Mouse (Mus musculus) thymus, adult 18-20 months (tissue): ENCODE results near the gene Hdhd3.
"Not testable (repeated sequence)": the region's sequence is repeated elsewhere in the genome, so short reads cannot be mapped to it uniquely, and the experiment has no call there.

Experiments
- DNase-seq, 2 experiments: peaks; one replicate each; pipeline ENCODE4 v3.0.0; 2022; ENCODE audit warnings: mixed read lengths in 2 of 2

The Hdhd3 gene

GRCm38 (mm10) chr4:62508839-62509238 is 5.6 kb upstream of the Hdhd3 start:
- DNase-seq, result no peak

DNA sequence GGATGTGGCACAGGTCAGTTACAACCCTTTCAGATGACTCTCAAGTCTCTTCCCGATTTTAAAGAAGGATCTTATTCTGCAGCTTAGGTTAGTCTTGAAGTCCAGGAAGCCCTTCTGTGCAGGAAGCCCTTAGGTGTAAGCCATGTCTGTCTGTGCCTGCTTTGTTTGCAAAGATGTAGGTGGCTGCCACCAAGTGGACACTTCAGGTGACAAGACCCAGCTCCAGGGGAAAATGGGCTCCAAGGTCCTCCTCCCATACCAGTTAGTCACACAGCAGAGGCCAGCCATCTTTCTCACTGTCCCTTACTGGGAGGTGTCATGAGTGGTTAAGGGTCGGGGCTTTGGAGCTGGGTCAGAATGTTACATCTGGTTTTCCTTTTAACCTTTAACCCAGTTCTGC is 3.5 kb upstream of the Hdhd3 start:
- DNase-seq, result peak; percentile 34 to 54

- DNase-seq, result no peak
Measured at GRCm38 (mm10) chr4:62505991-62506390, 2.7 kb upstream of the Hdhd3 start.

DNA sequence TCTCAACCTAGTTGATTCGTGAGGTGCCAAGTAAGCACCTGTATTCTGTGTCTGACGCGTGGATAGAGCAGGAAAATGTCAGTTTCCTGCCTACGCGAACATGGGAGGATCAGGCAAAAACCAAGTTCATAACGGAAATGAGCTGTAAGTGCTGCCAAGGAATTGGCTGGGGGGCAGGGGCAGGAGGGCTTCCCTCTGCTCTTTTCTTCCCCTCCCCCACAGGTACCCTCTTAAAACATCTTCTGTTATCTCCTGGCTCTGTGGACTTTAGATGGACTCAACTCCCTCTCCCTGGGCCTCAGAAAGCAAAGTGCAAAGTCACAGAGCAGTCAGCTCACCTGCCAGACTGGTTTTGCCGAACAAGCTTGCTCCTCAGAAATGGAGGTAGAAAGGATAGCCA is 298 bp downstream of the Hdhd3 start:
- DNase-seq, result no peak

DNA sequence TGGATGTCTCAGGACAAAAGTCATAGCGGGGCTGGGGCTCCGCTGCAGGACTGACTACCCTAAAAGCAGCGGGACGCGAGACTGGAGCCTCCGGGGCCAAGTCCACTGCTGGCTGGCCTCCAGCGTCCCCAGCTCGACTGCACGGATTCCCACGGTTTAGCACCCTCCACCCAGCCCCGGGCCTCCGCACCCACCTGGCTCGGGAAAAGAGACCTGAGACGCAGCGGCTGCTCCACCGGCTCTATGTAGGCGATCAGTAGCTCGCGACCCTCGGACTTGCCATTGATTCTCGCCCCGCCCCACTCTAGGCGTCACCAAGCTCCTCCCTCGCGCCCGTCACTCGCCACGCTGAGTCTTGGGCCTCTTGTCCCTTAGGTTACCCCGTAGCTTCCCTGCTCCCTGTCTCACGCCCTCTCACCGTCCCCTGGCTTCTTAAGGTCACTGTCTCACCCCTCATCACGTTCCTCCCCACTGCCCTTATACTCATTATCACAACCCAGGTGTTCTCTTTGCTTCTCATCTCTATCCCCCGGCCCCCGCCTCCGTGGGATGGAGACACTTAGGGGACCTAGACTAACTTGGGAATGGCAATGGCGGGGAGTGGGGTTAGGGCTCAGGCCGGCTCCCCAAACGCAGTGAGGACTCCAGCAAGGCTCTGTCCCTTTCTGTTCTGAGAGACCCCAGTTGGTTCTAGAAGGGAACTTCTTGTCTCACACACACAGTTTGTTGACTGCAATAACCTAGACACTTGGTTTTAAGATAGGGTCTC is 1.1 kb downstream of the Hdhd3 start:
- peak; percentile 73 to 81 for DNase-seq

DNA sequence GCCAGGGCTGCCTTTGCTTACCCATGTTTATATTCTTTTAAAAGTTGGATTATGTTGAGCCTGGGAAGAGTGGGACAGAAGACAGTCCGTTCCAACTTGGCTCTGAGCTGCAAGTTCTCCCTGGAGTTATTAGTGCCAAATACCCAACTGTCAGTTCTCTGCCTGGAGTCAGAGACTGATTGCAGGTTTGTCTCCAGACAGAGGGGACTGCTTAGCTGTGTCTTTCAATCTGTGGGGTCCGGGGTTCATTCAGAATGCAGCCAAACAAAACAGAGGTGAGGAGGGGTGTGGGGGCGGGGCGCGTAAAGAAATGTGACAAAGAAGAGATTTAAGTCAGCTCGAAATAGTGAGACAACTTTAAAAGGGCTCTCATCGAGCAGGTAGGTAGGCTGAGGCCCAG is 1.7 kb downstream of the Hdhd3 start:
- no peak for DNase-seq

GRCm38 (mm10) chr4:62500799-62501198 is 2.5 kb downstream of the Hdhd3 start:
- no peak for DNase-seq

DNA sequence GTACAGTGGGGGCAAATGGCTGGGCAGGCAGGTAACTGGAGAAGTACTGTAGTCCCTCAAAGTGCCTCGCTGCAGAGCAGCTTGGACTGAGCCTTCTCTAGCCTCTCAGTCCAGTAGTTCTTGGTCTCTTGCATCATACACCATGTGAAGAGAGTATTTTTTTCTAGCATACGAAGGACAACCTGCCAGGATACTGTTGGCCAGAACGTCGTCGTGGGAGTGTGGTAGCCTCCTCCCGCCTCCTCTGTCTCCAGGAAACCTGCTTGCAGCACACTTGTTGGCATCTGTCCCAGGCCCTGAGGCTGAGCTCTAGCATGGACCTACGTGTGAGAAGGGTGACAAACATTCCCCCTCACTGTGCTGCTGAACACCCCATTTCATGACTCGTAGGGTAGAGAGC is 6.5 kb downstream of the Hdhd3 start:
- no peak for DNase-seq

DNA sequence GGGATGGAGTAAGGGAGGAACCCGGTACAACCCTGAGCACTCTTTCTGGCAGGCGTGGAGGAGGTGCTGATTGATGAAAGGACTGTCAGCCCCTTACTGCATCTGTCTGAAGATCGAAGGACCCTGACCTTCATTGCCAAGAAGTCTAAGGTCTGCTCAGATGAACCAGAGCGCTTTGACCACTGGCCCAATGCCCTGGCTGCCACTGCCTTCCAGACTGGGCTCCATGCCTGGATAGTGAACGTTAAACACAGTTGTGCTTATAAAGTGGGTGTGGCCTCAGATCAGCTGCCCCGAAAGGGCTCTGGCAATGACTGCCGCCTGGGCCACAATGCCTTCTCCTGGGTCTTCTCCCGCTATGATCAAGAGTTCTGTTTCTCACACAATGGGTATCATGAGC is 7.3 kb downstream of the Hdhd3 start:
- DNase-seq, result no peak

DNA sequence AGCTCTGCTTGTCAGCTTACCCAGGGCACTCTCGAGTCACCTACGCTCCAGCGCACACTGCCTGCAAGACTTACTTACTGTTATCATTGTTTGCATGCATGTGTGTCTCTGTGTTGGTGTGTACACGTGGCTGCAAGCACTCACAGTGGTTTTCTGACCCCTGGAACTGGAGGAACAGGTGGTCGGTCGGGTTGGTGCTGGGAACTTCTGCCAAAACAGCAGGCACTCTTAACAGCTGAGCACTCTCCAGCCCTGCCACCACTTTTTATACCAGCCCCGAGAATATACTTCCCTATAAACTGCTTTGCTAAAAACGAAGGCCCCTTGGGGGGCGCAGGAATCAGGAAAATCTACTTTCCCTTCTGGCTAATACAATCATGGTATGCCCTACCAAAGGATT is 9.0 kb downstream of the Hdhd3 start:
- no peak for DNase-seq

- DNase-seq, result no peak
Measured at GRCm38 (mm10) chr4:62492682-62493081, 10.6 kb downstream of the Hdhd3 start.

DNA sequence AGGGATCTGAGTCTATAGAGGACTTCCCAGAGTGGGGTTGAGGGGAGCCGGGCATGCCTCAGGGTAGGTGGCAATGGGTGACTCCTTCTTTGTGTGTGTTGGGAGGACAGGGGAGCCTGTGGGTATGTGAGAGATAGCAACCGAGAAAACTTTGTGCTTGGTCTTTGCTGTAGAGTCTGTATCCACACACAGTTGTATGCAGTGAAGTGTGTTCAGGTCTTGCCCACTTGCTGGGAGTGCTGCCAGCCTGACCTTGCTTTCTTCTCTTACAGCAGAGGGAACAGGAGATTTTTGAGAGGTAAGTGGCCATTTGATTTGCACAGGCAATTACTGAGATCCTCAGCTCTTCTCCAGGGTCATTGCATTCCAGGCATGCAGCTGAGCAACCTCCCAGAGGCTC is 15.4 kb downstream of the Hdhd3 start:
- no peak for DNase-seq

- DNase-seq, result no peak
Measured at GRCm38 (mm10) chr4:62487172-62487571, 16.1 kb downstream of the Hdhd3 start.

GRCm38 (mm10) chr4:62486162-62486696 is 17.0 kb downstream of the Hdhd3 start:
- no peak for DNase-seq

DNA sequence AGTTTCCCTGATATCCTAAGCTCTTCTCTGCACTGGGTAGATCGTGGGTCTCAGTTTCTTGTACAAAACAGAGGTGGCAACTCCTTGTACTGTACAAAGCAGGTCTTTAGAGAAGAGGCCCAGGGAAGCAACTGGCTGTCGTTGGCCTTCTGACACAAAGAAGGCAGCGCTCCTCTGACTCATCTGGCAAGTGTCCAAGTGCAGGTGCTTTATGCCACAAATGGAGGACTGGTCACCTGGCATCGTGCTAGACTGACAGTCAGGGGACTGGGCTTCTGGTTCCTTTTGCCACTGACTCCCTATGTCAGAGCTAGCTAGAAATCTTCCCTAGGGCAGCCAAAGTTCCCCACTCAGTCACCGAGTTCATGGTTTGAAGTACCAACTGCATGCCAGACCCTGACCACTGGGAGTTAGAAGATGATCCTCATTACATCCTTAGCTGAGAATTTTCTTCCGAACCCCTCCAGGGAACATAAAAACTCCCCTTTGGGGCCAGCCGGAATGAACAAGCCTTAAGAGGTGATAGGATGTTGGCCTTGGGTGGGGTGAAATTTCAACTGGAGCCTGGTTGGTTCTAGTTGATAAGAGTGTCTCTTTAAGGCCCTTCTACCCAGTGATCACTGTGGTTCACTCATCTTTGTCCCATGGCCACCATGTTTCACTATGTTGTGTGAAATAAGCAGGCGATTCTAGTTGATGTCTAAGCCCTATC is 17.7 kb downstream of the Hdhd3 start:
- DNase-seq, result no peak

DNA sequence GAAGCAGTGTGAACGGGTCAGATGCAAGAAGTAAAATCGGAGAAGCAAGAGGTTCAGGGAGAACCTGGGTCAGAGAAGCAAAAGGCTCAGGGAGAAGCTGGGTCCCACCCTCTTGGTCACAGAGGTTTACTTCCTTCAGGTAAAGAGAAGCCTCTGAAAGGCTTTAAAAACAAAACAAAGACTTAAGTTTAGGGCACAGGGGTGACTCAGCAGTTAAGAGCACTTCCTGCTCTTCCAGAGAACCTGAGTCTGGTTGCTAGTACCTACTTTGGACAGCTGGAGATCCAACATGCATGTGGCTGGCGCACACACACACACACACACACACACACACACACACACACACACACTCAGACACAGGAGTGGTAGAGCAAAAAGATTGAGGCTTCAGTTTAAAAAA is 18.3 kb downstream of the Hdhd3 start:
- no peak for DNase-seq

- DNase-seq, result no peak
Measured at GRCm38 (mm10) chr4:62480709-62481605, 22.3 kb downstream of the Hdhd3 start.

DNA sequence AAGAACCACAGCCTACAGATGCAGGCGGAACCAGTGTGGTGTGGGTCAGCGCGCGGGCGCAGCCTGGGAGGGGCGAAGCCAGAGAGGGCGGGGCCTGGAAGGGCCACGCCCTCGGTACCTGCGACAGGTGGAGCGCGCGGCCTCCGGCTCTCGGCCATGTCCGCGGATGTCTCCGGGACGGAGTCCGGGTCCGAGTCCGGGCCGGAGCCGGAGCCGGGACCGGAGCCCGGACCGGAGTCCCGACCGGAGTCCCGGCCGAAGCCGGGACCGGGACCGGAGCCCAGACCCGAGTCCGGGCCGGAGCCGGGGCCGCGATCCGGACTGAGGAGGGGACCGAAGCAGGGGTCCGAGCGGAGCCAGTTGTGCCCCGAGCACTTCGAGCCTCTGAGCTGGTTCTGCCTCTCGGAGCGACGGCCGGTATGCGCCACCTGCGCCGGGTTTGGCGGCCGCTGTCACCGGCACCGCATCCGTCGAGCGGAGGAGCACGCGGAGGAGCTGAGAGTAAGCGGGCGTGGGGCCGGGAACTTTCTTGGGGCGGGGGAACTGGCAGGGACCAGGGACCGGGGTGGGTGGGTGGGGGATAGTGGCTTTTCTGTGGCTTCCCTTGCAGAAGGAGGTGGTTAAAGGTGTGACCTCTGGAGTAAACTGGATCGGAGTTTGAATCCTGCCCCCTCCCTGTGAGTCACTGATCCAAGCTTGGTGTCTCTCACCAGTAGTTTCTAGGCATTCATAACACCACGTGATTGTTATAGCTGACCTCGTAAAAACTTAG is 23.1 kb downstream of the Hdhd3 start, which contains the start of gene Bspry:
TSS of gene Bspry (plus strand) at position 117 of the 772 bp plus-strand sequence.
- peak; percentile 38 to 41 for DNase-seq

GRCm38 (mm10) chr4:62479593-62479936 is 23.7 kb downstream of the Hdhd3 start:
- not testable (repeated sequence) for DNase-seq

GRCm38 (mm10) chr4:62477542-62478244 is 25.6 kb downstream of the Hdhd3 start:
- no peak for DNase-seq

DNA sequence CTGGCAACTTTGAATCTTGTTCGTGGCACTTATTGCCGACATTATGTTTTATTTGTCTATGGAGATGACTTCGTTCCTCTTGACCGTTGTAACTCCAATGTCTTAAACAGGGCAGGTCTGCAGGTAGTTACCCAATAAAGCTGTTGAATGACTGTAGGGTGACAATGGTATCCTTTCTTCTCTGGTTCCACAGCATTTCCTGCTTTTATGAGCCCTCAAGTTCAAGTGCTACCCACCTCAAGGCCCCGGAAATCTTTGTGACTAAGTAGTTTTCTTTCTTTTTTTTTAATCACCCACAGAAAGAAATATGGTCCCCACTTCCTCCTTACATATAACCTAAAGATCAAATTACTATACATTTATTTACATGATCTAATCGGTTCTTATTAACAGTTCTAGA is 27.5 kb downstream of the Hdhd3 start:
- DNase-seq, result no peak

DNA sequence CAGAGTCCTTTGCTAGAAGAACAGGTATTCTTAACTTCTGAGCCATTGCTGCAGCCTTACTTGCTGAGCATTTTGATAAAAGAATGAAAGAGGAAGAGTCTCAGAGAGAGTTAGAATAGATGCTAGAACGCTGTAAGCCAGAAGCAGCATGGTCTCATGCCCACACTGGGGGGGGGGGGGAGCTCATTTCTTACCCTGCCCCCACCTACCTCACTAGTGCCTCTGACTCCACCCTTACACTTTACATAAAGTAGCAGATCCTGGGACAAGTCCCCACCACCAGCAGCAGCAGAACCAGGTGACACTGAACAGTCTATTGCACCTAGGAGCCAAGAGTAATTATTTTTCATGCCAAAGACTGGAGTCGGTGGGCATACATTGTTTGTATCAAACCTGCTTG is 28.1 kb downstream of the Hdhd3 start:
- no peak for DNase-seq
